Mouse (Mus musculus) kidney, adult 2 months (tissue): ENCODE results near the gene Fosb.

Experiments used
- CTCF ChIP-seq: fragments of 200-500 bp; conservative IDR thresholded peaks from 2 replicates; pipeline ENCODE4 v1.5.1; 2011; ENCODE audit warnings: low read depth, mild to moderate bottlenecking, control low read depth, low read length, moderate library complexity, mixed read lengths; ENCODE audit not compliant: insufficient read depth, insufficient read length
- POLR2A ChIP-seq: fragments of 200-500 bp; IDR thresholded peaks from one replicate; pipeline ENCODE4 v1.6.1; 2011; ENCODE audit warnings: low read depth, low read length, control low read depth

GRCm38 (mm10) chr7:19327128-19327527 lies 17.3 kb upstream of the Fosb start:
- TF ChIP-seq CTCF: no peak
- peak; percentile 15 for TF ChIP-seq POLR2A
